Mouse (Mus musculus): Measurements from ENCODE around the gene Nkiras1. TPM values are rescaled to one million over a fixed set of nuclear protein-coding genes. Genes with fewer than 3 reads are reported as not detected.
"Not testable (repeated sequence)": the region's sequence is repeated elsewhere in the genome, so short reads cannot be mapped to it uniquely, and the experiment has no call there.

Nkiras1 gene
- 12.7 and 13.3 TPM in 2 replicates for polyA plus RNA-seq (2014; fragmentation: Nextera tagmentation; extraction: Ambion mirVana)

DNA sequence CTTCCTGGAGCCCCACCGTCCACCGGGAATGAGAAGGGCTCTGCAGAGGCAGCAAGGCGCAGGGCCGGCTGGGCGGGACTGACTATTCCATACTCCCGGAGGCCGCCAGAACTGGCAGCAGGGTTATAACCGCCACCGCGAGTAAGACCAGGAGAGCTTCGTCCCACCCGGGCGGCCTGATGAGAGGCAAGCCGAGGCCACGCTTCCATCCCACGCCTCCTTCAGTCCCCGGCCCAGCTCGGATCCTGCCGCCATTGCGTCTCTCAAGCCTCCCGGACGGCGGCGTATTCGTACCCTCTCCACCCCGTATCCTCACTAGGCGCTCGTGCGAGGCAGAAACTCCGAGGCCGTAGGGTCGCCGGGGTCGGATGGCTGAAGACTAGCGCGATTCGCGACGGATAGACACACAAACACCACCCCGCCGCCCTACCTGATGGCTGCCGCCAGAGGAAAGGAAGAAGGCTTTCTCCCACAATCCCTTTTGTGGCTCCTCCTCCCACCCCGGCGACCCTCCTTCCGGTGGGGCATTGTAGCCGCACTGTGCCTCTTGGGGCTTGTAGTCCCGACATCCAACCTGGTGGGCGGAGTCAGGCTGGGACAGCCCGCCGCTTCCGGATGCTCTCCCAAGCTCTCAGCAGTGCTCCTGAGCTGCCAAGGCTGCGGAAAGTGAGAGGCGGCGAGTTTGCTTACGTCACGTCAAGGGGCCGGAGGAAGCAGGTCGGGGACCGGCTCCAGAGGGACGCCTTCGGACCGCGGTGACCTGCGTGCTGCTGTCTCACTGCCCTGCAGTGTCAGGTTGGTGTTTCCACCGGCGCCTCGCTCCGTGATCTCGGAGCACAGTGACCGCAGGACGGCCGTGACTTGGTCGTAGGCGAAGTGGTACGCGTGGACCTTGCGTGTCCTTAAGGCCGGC is at the start of gene Nkiras1, which contains the start of gene Rpl15:
Gene Nkiras1 (plus strand): TSS at position 608 of the 913 bp plus-strand sequence.
Gene Rpl15 (minus strand): TSS at position 863 of the 913 bp plus-strand sequence.
- Histone ChIP-seq H3K4me3 (ENCODE audit: low read depth, low read length) (peak within 1 kb of the TSS; percentile 92), H3K27me3 (replicated peaks; ENCODE audit: control insufficient read depth, insufficient read depth, low read length) (no peaks in the 10 kb centered on the region), H3K27ac (ENCODE audit: low read depth) (peak within 1 kb of the TSS; percentile 80), H3K9ac (ENCODE audit: low read length) (peak within 1 kb of the TSS; percentile 99), H3K4me1 (replicated peaks; ENCODE audit: control insufficient read depth, insufficient read depth, low read length) (peaks cover 7% of the 10 kb centered on the region; the same call in 1 of the 2 replicates), H3K36me3 (ENCODE audit: control insufficient read depth, insufficient read depth, low read length) (peaks cover 28% of the 10 kb centered on the region), H3K4me2 (ENCODE audit: low read length) (peak within 1 kb of the TSS; percentile 87), H3K9me3 (ENCODE audit: control insufficient read depth, low read length) (no peaks in the 10 kb centered on the region)
- under 1% methylated on average over 78 of the region's 78 CpGs for WGBS
- ATAC-seq (replicated peaks; ENCODE audit: low FRiP score, low TSS enrichment, low read depth) (peak; percentile 99), DNase-seq (ENCODE audit: low spot score) (peak; percentile 96)

DNA sequence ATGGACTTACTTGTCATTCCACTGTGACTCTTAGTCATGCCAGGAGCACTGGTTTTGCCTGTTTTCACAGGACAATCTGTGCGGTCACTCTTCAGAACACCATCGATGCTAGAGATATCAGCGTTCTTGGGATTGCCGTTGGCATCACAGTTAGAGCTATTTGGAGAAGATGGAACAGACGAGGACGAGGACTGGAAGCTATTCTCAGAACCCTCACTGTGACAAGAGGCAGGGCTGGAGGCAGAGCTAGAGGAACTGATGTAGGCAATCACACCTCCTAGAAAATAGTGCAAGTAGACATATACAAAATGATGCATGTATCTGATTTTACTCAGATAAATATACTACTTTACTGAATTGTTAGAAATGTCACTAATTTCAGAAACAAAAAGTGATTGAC is 49.0 kb upstream of the Nkiras1 start:
- ATAC-seq (replicated peaks; ENCODE audit: low FRiP score, low TSS enrichment, low read depth) (no peak), DNase-seq (ENCODE audit: low spot score) (peak; percentile 10)
- H3K4me2 ChIP-seq (ENCODE audit: low read length), result no peak overlapping the region
- H3K4me3 ChIP-seq (ENCODE audit: low read depth, low read length), result no peak overlapping the region
- no peaks in the 10 kb centered on the region for H3K9me3 ChIP-seq (ENCODE audit: control insufficient read depth, low read length)
- H3K4me1 ChIP-seq (replicated peaks; ENCODE audit: control insufficient read depth, insufficient read depth, low read length), result no peaks in the 10 kb centered on the region
- whole genome bisulfite sequencing, result 93% methylated on average over 6 of the region's 6 CpGs
- no peaks in the 10 kb centered on the region for H3K36me3 ChIP-seq (ENCODE audit: control insufficient read depth, insufficient read depth, low read length)
- H3K27me3 ChIP-seq (replicated peaks; ENCODE audit: control insufficient read depth, insufficient read depth, low read length), result no peaks in the 10 kb centered on the region
- no peak overlapping the region for H3K27ac ChIP-seq (ENCODE audit: low read depth)
- no peak overlapping the region for H3K9ac ChIP-seq (ENCODE audit: low read length)

DNA sequence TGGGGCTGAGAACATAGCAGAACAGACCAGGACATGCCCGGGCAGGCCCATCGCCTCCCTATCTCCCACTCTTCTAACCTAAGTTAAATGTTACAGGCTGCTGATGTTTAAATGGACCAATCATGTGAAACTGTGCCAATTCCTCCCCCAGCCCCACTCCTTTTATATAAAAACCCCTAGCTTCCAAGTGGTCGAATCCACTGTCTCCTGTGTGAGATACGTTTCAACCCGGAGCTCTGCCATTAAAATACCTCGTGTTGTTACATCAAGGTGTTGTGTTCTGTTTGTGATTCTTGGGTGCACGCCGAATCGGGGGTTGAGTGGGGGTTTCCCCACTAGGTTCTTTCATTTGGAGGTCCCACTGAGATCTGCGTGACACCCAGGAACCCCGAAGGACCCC is 45.5 kb upstream of the Nkiras1 start:
- 95% methylated on average over 11 of the region's 11 CpGs for WGBS
- not testable (repeated sequence) for DNase-seq (ENCODE audit: low spot score); H3K36me3 ChIP-seq (ENCODE audit: control insufficient read depth, insufficient read depth, low read length); H3K4me2 ChIP-seq (ENCODE audit: low read length); ATAC-seq (replicated peaks; ENCODE audit: low FRiP score, low TSS enrichment, low read depth); H3K27ac ChIP-seq (ENCODE audit: low read depth); H3K4me1 ChIP-seq (replicated peaks; ENCODE audit: control insufficient read depth, insufficient read depth, low read length); H3K4me3 ChIP-seq (ENCODE audit: low read depth, low read length); H3K9me3 ChIP-seq (ENCODE audit: control insufficient read depth, low read length); H3K27me3 ChIP-seq (replicated peaks; ENCODE audit: control insufficient read depth, insufficient read depth, low read length); H3K9ac ChIP-seq (ENCODE audit: low read length)

DNA sequence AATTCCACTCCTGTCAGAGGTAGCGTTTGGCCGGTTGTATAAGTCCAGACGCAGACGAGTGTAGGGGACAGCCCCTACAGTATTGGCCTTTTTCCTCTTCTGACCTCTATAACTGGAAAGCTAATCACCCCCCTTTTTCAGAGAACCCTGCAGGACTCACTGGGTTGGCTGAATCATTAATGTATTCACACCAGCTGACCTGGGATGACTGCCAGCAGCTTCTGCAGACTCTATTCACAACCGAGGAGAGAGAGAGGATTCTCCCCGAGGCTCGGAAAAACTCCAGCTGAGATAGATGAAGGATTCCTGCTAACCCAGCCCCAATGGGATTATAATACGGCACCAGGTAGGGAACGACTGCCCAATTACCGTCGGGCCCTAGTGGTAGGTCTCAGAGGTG is 44.8 kb upstream of the Nkiras1 start:
- H3K4me3 ChIP-seq (ENCODE audit: low read depth, low read length); H3K4me1 ChIP-seq (replicated peaks; ENCODE audit: control insufficient read depth, insufficient read depth, low read length); H3K27ac ChIP-seq (ENCODE audit: low read depth); H3K9me3 ChIP-seq (ENCODE audit: control insufficient read depth, low read length); H3K4me2 ChIP-seq (ENCODE audit: low read length); ATAC-seq (replicated peaks; ENCODE audit: low FRiP score, low TSS enrichment, low read depth); H3K9ac ChIP-seq (ENCODE audit: low read length); H3K36me3 ChIP-seq (ENCODE audit: control insufficient read depth, insufficient read depth, low read length); H3K27me3 ChIP-seq (replicated peaks; ENCODE audit: control insufficient read depth, insufficient read depth, low read length): not testable (repeated sequence)
- DNase-seq (ENCODE audit: low spot score), result peak; percentile 45
- 79% methylated on average over 11 of the region's 11 CpGs for WGBS

DNA sequence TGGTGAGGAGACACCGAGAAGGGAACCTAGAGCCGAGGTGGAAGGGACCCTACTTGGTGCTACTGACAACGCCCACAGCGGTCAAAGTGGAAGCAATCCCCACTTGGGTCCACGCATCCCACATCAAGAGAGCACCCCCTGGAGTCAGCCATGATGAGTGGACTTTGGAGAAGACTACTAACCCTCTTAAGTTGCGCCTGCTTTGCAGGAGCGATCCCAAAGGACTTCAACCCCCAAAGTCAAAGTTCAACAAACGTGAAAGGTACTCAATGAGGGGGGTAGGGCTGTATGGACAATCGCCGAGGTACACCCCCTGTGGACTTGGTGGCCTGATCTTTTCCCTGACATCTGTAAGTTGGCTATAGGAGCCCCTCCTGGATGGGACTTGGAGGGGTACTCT is 41.2 kb upstream of the Nkiras1 start:
- H3K36me3 ChIP-seq (ENCODE audit: control insufficient read depth, insufficient read depth, low read length); H3K9ac ChIP-seq (ENCODE audit: low read length); H3K27me3 ChIP-seq (replicated peaks; ENCODE audit: control insufficient read depth, insufficient read depth, low read length); H3K4me1 ChIP-seq (replicated peaks; ENCODE audit: control insufficient read depth, insufficient read depth, low read length); H3K4me3 ChIP-seq (ENCODE audit: low read depth, low read length); H3K27ac ChIP-seq (ENCODE audit: low read depth); DNase-seq (ENCODE audit: low spot score); H3K9me3 ChIP-seq (ENCODE audit: control insufficient read depth, low read length); H3K4me2 ChIP-seq (ENCODE audit: low read length); ATAC-seq (replicated peaks; ENCODE audit: low FRiP score, low TSS enrichment, low read depth): not testable (repeated sequence)
- 93% methylated on average over 10 of the region's 10 CpGs for WGBS

DNA sequence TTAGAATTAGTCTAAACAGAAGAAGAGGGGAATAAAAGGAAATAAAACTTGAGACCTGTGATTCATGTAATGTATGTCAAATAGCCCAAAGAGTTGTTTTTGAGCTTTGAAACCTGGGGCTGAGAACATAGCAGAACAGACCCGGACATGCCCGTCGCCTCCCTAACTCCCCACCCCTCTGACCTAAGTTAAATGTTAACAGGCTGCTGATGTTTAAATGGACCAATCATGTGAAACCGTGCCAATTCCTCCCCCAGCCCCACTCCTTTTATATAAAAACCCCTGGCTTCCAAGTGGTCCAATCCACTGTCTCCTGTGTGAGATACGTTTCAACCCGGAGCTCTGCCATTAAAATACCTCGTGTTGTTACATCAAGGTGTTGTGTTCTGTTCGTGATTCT is 39.1 kb upstream of the Nkiras1 start:
- DNase-seq (ENCODE audit: low spot score); H3K27ac ChIP-seq (ENCODE audit: low read depth); H3K27me3 ChIP-seq (replicated peaks; ENCODE audit: control insufficient read depth, insufficient read depth, low read length); H3K4me3 ChIP-seq (ENCODE audit: low read depth, low read length); H3K9ac ChIP-seq (ENCODE audit: low read length); H3K4me1 ChIP-seq (replicated peaks; ENCODE audit: control insufficient read depth, insufficient read depth, low read length); H3K36me3 ChIP-seq (ENCODE audit: control insufficient read depth, insufficient read depth, low read length); ATAC-seq (replicated peaks; ENCODE audit: low FRiP score, low TSS enrichment, low read depth); H3K9me3 ChIP-seq (ENCODE audit: control insufficient read depth, low read length); H3K4me2 ChIP-seq (ENCODE audit: low read length): not testable (repeated sequence)
- whole genome bisulfite sequencing, result 94% methylated on average over 8 of the region's 8 CpGs

DNA sequence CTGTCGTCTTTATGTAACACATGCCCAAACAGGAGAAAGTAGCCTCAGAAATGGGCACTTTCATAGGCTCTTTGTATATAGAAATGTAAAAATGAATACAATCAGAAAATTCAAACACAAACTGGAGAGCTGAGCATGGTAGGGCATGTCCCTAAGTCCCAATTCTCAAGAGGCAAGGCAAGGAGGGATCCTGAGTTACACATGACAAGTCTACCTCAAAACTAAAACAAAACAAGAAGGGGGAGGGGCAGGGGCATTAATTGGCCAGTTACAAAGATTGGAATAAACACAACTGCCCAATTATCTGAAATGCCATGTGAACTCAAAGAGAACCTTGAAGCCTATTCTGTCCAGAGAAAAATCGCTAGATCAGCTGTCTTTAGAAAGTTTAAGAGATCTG is 37.9 kb upstream of the Nkiras1 start:
- WGBS, result 86% methylated on average over 2 of the region's 2 CpGs
- no peak overlapping the region for H3K4me2 ChIP-seq (ENCODE audit: low read length)
- H3K27ac ChIP-seq (ENCODE audit: low read depth), result no peak overlapping the region
- H3K4me3 ChIP-seq (ENCODE audit: low read depth, low read length), result no peak overlapping the region
- no peak for ATAC-seq (replicated peaks; ENCODE audit: low FRiP score, low TSS enrichment, low read depth)
- H3K36me3 ChIP-seq (ENCODE audit: control insufficient read depth, insufficient read depth, low read length), result no peaks in the 10 kb centered on the region
- H3K4me1 ChIP-seq (replicated peaks; ENCODE audit: control insufficient read depth, insufficient read depth, low read length), result no peaks in the 10 kb centered on the region
- no peaks in the 10 kb centered on the region for H3K27me3 ChIP-seq (replicated peaks; ENCODE audit: control insufficient read depth, insufficient read depth, low read length)
- no peak overlapping the region for H3K9ac ChIP-seq (ENCODE audit: low read length)
- no peaks in the 10 kb centered on the region for H3K9me3 ChIP-seq (ENCODE audit: control insufficient read depth, low read length)
- no peak for DNase-seq (ENCODE audit: low spot score)

DNA sequence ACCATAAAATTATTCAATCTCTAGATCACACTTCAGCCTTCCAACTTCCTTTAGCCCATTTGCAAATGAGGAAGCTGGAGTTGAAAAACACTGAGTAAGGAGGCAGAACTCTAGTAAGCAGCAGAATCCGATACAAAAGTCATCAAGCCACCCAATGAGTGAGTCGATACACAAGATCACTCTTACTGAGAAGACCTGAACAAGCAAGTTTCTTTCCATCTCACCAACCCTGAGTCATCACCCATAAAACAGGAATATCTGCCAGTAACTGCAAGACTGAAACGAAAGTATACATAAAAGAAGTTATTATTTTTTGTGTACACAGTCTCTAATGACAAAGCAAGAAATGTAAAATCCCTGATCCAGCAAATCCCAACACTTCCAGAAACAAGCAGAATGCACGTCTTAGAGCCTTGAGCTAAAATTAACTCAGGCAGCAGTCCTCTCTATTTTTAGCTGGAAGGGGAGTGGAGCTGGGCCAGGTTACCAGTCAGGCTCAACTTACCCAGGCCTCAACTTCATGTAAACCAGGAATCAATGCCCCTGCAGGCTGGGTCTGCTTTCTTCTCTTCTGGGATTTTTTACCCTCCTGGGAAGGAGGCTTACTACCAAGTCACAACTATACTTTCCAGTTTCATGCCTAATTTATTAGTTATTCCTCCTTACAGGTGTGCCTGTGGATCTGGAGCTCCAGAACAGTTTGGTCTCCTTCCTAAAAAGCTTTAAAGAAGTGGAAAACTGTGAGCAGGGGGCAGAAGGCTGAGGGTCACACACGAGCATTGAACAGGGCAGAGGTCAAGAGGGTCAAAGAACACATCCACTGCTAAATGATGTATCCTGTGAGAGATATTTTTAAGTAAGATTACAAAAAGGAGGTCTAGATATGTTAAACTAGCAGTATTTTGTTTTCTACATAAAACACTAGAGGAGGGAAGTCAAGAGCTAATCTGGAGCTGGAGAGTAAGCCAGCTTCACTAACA is 36.7 kb upstream of the Nkiras1 start:
- H3K4me1 ChIP-seq (replicated peaks; ENCODE audit: control insufficient read depth, insufficient read depth, low read length), result no peaks in the 10 kb centered on the region
- H3K9ac ChIP-seq (ENCODE audit: low read length), result no peak overlapping the region
- WGBS, result 53% methylated on average over 5 of the region's 5 CpGs
- no peaks in the 10 kb centered on the region for H3K27me3 ChIP-seq (replicated peaks; ENCODE audit: control insufficient read depth, insufficient read depth, low read length)
- ATAC-seq (replicated peaks; ENCODE audit: low FRiP score, low TSS enrichment, low read depth) (no peak), DNase-seq (ENCODE audit: low spot score) (no peak)
- no peak overlapping the region for H3K4me3 ChIP-seq (ENCODE audit: low read depth, low read length)
- H3K4me2 ChIP-seq (ENCODE audit: low read length), result no peak overlapping the region
- H3K36me3 ChIP-seq (ENCODE audit: control insufficient read depth, insufficient read depth, low read length), result no peaks in the 10 kb centered on the region
- no peak overlapping the region for H3K27ac ChIP-seq (ENCODE audit: low read depth)
- no peaks in the 10 kb centered on the region for H3K9me3 ChIP-seq (ENCODE audit: control insufficient read depth, low read length)

Data from intestine, embryonic 14.5 days (tissue).